Mouse (Mus musculus): ENCODE results near the gene N6amt1. TPM values are rescaled to one million over a fixed set of nuclear protein-coding genes. Genes with fewer than 3 reads are reported as not detected.
A peak's percentile ranks its signal among the peaks of the same experiment; 100 is the strongest.

The N6amt1 gene
- total and polyA plus RNA-seq, 3 experiments, result 10.8 to 23.3 (median 18.2) TPM

DNA sequence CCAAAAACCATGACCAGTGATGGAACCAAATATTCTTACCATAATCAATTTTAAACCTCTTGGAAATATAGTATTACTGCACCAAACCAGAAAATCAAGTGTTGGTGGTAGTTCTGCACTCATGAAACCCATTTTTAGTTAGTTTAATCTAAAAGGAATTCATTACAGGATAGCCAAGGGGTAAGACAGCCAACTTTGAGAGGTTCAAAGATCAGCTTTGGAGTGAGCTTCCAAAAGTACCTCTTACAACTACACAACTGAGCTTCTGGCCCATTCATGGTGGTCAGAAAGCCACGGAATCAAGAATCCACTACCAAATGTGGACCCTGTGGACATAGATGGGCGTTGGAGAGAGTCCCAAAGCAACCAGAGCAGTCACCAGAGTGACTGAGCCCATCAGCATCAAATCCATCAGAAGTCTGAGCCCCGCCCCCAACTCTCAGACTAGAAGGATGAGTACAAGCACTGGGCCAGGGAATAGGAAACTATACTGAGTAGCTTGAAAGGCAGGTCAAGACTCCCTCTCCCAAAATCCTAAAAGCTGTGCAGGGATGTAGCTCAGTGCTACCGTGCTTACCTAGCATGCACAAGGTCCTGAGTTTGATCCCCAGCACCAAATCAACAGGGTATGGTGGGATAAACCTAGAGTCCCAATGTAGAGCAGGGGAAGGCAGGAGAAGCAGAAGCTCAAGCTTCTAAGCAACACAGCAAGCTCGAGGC, 2.4 kb upstream of the N6amt1 start:
- Histone ChIP-seq H3K79me2 (replicated peaks; ENCODE audit: control insufficient read depth, extremely low read depth, insufficient read depth, poor library complexity, severe bottlenecking) (no peaks in the 10 kb centered on the region), H3K27ac (ENCODE audit: insufficient read depth, low read depth) (no peak overlapping the region), H3K4me1 (ENCODE audit: control insufficient read depth in 1 of 2, insufficient read depth in 2 of 2) (peaks cover 0 to 22% of the 10 kb centered on the region in 2 experiments; a peak in 2 of 4 replicates), H3K4me2 (ENCODE audit: insufficient read depth, low read depth, poor library complexity, severe bottlenecking) (no peak overlapping the region), H3K36me3 (replicated peaks in 1 of 2; ENCODE audit: control insufficient read depth in 1 of 2, insufficient read depth in 1 of 2, low read length in 1 of 2) (peaks cover 0 to 6% of the 10 kb centered on the region in 2 experiments), H3K4me3 (replicated peaks in 1 of 3; ENCODE audit: low read depth in 2 of 3, low read length in 2 of 3, poor library complexity in 1 of 3) (no peak overlapping the region), H3K27me3 (replicated peaks) (no peaks in the 10 kb centered on the region), H3K9me3 (replicated peaks; ENCODE audit: low read length) (peaks cover 2% of the 10 kb centered on the region), H3K9ac (ENCODE audit: insufficient read depth, low read depth) (no peak overlapping the region)
- no peak for TF ChIP-seq USF2 (conservative IDR thresholded peaks at IDR 0.05; ENCODE audit: low read depth, low read length)
- no peak for TF ChIP-seq NELFE (IDR thresholded peaks at IDR 0.05; ENCODE audit: low read depth, low read length)
- no peak for TF ChIP-seq IRF4 (IDR thresholded peaks at IDR 0.05; ENCODE audit: low read depth, low read length)
- no peak for TF ChIP-seq JUND (conservative IDR thresholded peaks at IDR 0.05; ENCODE audit: low read depth, low read length)
- TF ChIP-seq ETS1 (conservative IDR thresholded peaks at IDR 0.05; ENCODE audit: low read depth, low read length), result no peak
- TF ChIP-seq MEF2A (IDR thresholded peaks at IDR 0.05; ENCODE audit: borderline replicate concordance, low read depth, low read length), result no peak
- dilution Hi-C loops (cut with MboI; ENCODE audit: extremely low pct_ligation_motif_present, extremely low pct_unique_long_range_greater_than_20kb, low sequenced_read_pairs) (no loop called here), in situ Hi-C loops (cut with MboI; ENCODE audit: low pct_ligation_motif_present, low pct_unique_long_range_greater_than_20kb, low sequenced_read_pairs) (loop anchor here (25.0 kb wide), 1 partner anchor 214 kb away; no protein-coding TSS in a partner anchor)
- no peak for DNase-seq (ENCODE audit: extremely low read depth)

DNA sequence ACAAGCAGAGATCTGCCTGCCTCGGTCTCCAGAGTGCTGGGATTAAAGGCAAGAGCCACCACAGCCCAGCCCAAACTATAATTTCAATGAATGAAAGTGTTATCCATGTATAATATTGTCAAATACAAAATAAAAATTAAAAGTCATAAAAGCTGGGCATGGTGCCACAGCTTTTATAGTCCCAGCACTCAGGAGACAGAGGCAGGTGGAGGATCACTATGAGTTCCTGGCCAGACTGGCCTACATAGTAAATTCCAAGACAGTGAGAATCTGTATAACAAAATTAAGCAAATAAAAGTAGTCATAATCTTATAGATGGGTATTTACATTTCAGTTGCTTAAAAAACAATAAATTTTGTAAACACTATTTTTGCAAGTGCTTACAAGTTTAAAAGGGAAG, 380 bp upstream of the N6amt1 start:
- Histone ChIP-seq H3K4me1 (ENCODE audit: control insufficient read depth in 1 of 2, insufficient read depth in 2 of 2) (peaks cover 0 to 22% of the 10 kb centered on the region in 2 experiments; a peak in 2 of 4 replicates), H3K36me3 (replicated peaks in 1 of 2; ENCODE audit: control insufficient read depth in 1 of 2, insufficient read depth in 1 of 2, low read length in 1 of 2) (peaks cover 5 to 20% of the 10 kb centered on the region in 2 experiments), H3K4me2 (ENCODE audit: insufficient read depth, low read depth, poor library complexity, severe bottlenecking) (peak overlapping the region; percentile 38; the same call in 1 of the 2 replicates), H3K79me2 (replicated peaks; ENCODE audit: control insufficient read depth, extremely low read depth, insufficient read depth, poor library complexity, severe bottlenecking) (no peaks in the 10 kb centered on the region), H3K9me3 (replicated peaks; ENCODE audit: low read length) (peaks cover 2% of the 10 kb centered on the region), H3K27ac (ENCODE audit: insufficient read depth, low read depth) (no peak overlapping the region), H3K9ac (ENCODE audit: insufficient read depth, low read depth) (peak overlapping the region; percentile 75; the same call in 1 of the 2 replicates), H3K4me3 (replicated peaks in 1 of 3; ENCODE audit: low read depth in 2 of 3, low read length in 2 of 3, poor library complexity in 1 of 3) (peak overlapping the region in 2 of 3 experiments; percentile 59 to 74), H3K27me3 (replicated peaks) (no peaks in the 10 kb centered on the region)
- TF ChIP-seq POLR2A (IDR thresholded peaks at IDR 0.05; ENCODE audit: low read depth, low read length) (no peak), USF1 (IDR thresholded peaks at IDR 0.05; ENCODE audit: low read depth, low read length) (no peak), ZC3H11A (IDR thresholded peaks at IDR 0.05; ENCODE audit: low read depth, low read length) (no peak), CHD2 (IDR thresholded peaks at IDR 0.05; ENCODE audit: low read length) (no peak), GABPA (IDR thresholded peaks at IDR 0.05; ENCODE audit: insufficient replicate concordance, low read depth, low read length) (no peak), UBTF (IDR thresholded peaks at IDR 0.05; ENCODE audit: low read depth, low read length) (no peak), HCFC1 (IDR thresholded peaks at IDR 0.05; ENCODE audit: low read depth, low read length) (no peak), TCF12 (IDR thresholded peaks at IDR 0.05; ENCODE audit: low read depth, low read length) (no peak), POLR2AphosphoS2 (IDR thresholded peaks at IDR 0.05; ENCODE audit: low read depth, low read length) (no peak)
- dilution Hi-C loops (cut with MboI; ENCODE audit: extremely low pct_ligation_motif_present, extremely low pct_unique_long_range_greater_than_20kb, low sequenced_read_pairs), result no loop called here
- peak; percentile 25 for DNase-seq (ENCODE audit: extremely low read depth)
- in situ Hi-C loops (cut with MboI; ENCODE audit: low pct_ligation_motif_present, low pct_unique_long_range_greater_than_20kb, low sequenced_read_pairs), result loop anchor here (25.0 kb wide), 1 partner anchor 216 kb away; no protein-coding TSS in a partner anchor
